Mouse (Mus musculus): ENCODE measurements around the gene Ttll4.

GRCm38 (mm10) chr1:74677843-74678242, 16.3 kb downstream of the Ttll4 start:
- TF ChIP-seq CTCF (IDR thresholded peaks at IDR 0.05; ENCODE audit: borderline replicate concordance, insufficient read depth, low read length) (no peak), POLR2A (IDR thresholded peaks at IDR 0.05; ENCODE audit: low read depth, low read length) (no peak)

Measured in embryonic fibroblast, embryonic 13.5 days (primary cell).